Mouse (Mus musculus) gastrocnemius, adult 8-10 months (tissue): ENCODE results near the gene Rrp12. TPM values are rescaled to one million over a fixed set of nuclear protein-coding genes. Genes with fewer than 3 reads are reported as not detected.
"Not testable (repeated sequence)": the region's sequence is repeated elsewhere in the genome, so short reads cannot be mapped to it uniquely, and the experiment has no call there.

ENCODE experiments used
- DNase-seq, 2 experiments: peaks; one replicate each; pipeline ENCODE4 v3.0.0; 2022; ENCODE audit warnings: low spot score in 2 of 2
- total RNA-seq, 4 experiments: library from RNA; stranded (reverse); gene quantifications; 2 replicates each; pipeline ENCODE4 v1.2.4; 2022

Gene Rrp12
- total RNA-seq, 4 experiments from 2014 or later, result 30.0 to 34.9 (median 32.2) TPM

DNA sequence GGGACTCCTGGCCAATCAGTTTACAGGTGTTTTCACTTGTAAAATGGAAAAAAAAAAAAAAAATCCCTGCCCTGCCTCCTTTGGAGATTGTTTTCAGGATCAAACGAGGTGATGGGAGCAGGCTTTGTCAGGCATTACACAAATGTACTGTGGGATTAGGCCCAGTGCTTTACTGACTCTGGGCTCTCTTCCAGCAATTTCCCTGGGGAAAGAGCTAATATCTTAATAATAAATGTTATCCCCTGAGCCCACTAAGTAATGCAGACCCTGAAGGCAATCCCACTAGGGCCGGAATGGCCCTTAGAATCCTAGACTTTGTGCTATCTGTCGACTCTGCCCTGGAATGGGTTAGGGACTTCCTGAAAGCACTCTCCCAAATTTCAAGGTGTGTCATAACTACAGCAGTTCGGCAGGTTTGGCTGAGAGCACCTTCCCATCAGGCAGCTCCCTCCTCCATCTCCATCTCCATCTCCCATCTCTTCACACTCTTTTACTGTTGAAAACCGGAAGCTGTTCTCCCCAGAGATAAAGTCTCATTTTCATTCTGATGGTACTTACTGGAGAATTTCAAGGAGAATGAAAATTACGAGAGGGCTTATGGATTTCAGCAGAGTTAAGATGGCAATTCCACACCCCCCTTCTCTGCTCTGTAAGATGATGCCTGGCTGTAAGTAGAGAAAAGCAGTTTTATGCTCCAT is 45.8 kb downstream of the Rrp12 start:
- DNase-seq, result no peak

DNA sequence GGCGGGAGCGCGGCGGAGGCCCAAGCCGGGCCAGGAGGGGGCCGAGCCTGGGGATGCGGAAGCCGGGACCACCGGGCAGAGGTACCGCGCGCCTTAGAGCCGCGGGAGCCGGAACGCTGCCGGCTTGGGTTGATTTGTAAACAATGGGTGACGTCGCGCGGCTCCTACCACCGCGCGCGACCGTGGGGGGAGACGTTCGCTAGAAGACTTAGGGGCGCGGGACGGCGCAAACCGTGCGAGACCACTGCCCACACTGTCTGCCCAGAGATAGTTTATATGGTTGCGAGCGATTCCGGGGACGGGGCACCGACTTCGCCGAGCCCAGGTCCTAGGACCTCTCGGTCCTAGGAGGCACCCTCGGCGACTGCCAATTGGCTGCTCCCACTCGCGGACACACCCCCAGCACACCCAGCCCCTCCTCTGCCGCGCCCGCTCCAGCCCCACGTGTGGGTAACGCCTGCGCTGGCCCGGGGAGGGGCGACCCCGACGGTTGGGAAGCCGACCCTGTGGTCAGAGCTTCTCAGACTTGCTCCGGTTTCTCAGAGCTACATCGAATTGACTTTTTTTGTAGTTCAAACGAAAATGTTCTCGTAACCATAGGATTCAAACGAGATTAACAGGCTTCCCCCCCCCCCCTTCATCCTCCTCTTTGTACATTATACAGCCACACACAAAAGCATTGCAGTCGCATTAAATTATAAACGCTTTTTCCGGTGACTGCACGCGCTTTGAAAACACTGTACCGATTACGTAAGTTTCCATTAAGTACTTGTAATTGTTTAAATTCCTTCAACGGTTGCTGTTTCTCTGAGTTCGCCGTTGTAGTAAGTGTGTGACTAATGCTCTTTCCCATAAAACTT is 47.8 kb downstream of the Rrp12 start, which contains the start of gene Frat2:
Gene Frat2 (minus strand): TSS at position 141 of the 860 bp plus-strand sequence.
- peak; percentile 78 to 83 for DNase-seq

GRCm38 (mm10) chr19:41847614-41847991 is 48.4 kb downstream of the Rrp12 start:
- DNase-seq, result not testable (repeated sequence)

DNA sequence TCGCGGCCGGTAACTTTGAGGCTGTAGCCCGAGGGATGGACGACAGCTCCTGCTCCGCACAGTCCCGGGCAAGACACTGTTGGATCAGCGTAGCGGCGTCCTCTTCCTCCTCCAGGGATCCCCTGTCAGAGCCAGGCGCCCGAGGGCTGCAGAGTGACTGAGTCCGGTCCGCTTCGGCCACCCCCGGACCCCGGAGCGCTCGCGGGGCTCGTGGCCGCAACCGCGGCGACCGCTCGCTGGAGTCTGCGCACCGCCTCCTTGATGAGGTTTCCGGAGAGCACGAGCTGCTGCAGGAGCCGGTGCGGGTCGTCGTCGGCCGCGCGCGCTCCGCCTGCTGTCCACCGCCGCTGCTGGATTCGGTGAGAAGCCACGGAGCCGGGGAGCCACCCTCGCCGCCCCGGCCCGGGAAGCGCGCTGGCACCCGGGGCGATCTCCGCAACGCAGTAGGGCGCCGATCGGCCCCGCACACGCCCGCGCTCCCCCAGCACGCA is 48.8 kb downstream of the Rrp12 start:
- peak; percentile 19 to 31 for DNase-seq

DNA sequence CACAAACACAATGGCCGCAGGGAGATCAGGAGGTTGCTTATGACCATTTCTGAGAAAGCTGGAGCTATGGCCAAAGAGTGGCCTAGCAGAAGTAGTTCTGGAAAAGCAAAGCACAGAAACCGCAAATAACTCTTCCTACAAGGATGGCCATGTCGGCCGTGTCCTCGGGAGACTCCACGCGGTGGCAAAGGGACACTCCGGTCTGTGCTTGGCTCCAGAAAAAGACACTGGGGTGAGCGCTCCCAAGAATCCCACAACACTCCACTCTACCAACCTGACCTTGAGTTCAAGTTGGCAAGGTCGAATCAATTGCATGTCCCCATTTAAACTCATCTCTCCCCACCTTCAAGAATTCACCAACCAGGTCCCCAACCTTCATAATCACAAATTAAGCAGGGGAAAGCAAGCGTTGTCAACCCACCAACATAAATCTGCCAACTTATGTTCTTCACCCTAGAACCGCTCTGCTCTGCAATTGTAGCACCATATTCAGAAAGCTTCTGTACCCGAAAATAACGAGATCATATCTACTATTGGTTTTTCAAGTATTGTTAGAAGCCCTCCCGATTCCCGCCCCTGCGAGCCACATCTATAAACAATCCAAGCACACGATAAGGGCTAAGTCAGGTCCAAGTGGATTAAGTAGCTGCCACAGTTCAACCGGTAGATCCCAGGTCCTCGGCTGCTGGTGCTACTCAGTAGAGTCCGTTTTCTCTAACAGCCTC is 49.4 kb downstream of the Rrp12 start:
- DNase-seq, result peak; percentile 20 to 34

- DNase-seq, result no peak
Observed at GRCm38 (mm10) chr19:41844345-41844744, 51.6 kb downstream of the Rrp12 start.

DNA sequence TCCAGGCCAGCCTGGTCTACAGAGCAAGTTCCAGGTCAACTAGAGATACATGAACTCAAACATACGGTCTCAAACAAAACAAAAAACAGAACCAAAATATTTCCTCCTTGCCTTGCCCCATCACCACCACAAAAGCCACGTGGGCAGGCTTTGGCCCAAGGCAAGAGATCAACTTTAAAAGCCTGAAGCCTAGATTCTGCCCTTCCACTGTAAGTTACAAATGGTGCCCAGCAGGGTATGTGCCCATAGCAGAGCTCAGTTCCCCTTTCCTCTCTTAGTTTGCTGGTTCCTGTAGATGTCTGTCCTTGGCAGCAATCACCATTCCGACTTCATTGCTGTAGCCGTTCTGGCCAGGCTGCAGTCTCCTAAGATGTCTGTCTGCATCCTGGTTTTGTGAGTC is 53.3 kb downstream of the Rrp12 start:
- DNase-seq, result no peak

GRCm38 (mm10) chr19:41842196-41842595 is 53.8 kb downstream of the Rrp12 start:
- no peak for DNase-seq

GRCm38 (mm10) chr19:41841105-41841750 is 54.7 kb downstream of the Rrp12 start:
- DNase-seq, result peak; percentile 24 to 30

- DNase-seq, result no peak
Observed at GRCm38 (mm10) chr19:41839685-41840084, 56.3 kb downstream of the Rrp12 start.

- no peak for DNase-seq
Observed at GRCm38 (mm10) chr19:41838808-41839207, 57.2 kb downstream of the Rrp12 start.

DNA sequence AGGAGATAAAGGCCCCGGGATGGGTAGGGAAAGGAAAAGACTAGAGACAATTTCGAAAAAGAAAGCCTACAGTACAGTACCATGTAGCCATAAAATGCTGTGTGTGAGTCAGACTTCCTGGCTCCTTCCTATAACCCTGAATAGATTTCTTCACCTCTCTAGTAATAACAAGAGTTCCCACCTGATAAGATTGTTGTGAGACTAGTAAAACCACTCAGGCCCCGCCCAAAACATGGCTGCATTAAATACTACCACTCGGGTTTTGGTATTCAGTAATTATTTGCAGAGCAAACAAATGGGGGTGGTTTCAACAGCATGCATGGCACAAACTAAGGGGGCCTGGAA is 58.1 kb downstream of the Rrp12 start:
- DNase-seq, result no peak

- no peak for DNase-seq
Observed at GRCm38 (mm10) chr19:41837194-41837916, 58.6 kb downstream of the Rrp12 start.

DNA sequence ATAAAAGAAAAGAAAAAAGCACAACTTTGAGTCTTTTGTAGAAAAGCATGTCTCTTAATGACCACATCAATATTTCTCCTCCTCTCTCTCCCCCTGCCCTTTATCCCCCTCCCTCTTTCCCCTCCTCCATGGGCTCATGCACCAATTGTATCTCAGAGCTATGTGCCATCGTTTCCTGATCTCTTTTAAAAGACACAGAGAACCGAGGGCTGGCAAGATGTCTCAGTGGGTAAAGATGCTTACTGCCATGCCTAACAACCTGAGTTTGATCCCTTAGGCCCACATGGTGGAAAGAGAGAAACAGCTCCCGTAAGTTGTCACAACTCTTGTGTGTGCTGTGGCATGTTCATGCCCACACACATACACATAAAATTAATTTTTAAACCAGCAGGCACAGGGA is 59.3 kb downstream of the Rrp12 start:
- no peak for DNase-seq

DNA sequence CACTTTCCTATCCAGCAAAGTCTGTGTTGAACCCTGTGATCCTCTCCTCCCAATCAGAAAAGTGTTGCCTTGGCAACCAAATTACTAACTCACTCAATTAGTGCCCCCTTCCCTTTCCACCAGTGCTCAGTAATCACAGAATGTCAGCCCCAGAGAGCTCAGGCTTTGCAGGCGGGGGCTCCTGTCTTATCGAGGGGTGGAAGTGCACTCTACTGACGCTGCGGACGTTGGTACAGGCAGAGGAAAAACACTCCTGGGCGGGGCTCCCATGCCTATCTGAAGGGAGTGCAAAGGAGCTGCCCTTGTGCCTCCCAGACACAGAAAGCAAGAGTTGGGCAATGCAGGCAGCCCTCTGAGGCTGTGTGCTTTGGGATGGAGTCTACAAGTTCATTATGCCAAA is 60.2 kb downstream of the Rrp12 start:
- DNase-seq, result no peak

DNA sequence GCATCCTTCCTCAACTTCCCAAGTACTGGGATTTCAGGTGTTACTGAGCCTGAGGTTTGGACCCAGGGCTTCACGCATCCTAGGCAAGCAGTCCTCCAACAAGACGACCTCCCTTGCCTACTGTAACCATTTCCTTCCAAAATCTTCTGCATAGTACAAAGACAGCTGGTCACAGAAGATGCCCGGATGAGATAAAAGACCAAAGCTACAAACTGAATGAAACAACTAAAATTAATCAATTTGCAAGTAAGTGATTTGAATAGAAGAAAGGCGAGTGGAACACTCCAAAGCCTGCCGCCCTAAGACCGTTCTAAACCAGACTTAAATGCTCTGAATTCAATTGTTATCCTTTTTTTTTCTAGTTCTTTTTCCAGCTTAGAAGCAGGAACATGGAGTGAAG is 60.6 kb downstream of the Rrp12 start:
- DNase-seq, result no peak

- DNase-seq, result no peak
Observed at GRCm38 (mm10) chr19:41832501-41833201, 63.3 kb downstream of the Rrp12 start.

DNA sequence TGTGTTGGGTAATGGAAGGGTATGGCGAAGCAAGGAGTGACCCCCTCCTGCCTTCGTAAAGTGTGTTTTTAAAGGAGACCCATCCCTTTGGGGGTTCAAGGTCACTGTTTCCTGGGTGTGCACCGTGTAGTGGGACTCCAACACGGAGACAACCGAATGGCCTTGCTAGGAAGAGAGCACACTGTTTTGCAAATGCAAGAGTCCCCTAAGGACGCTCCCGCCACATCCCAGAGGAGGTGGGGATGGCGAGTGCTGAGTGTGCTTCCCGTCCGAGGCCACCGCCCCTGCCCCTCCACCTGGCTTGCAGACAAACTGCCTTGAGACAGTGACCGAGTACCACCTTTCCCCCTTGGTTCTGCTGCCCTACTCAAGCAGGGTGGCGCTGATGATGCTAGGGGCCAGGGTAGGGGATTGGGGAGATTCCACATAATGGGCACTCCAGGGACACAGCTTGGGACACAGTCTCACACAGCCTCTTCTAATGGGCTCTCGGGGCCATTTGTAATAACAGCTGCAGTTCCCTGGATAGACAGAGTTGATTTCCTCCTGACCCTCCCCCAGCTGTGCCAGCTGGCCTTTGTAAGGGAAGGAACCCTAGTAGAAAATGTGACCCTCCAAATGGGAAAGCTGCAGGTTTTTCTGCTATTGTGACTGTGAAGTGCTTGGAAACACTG is 64.1 kb downstream of the Rrp12 start:
- DNase-seq, result no peak

- DNase-seq, result peak in 1 of 2 experiments; percentile 27
Observed at GRCm38 (mm10) chr19:41831101-41831570, 64.8 kb downstream of the Rrp12 start.
